Mouse (Mus musculus): Measurements from ENCODE around the gene Gnl3l. TPM values are rescaled to one million over a fixed set of nuclear protein-coding genes. Genes with fewer than 3 reads are reported as not detected.
A peak's percentile ranks its signal among the peaks of the same experiment; 100 is the strongest.

The Gnl3l gene
- polyA plus RNA-seq, 1 experiment from 2014 or later = 38.6 TPM

DNA sequence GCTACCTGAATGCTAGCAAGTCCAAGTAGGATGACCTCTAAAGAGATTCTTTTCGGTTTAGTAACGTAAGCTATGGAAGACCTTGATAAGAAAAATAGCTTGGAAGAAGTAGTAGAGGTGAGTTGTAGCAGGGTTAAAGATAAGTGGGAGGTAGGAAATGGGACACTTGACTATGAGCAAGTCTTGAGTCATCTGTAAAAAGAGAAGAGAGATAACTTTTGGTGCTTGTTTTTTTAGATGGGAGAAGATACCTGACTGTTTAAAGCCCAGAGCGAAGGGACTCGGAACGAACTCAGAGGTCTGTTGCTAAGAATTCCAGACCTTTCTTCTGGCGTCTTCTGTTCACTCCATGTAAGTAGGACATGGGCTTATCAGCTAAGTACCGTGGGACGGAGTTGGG lies 28.7 kb upstream of the Gnl3l start, which contains the start of gene Fgd1:
Gene Fgd1, plus strand, starts transcription at position 301 of the 400 bp plus-strand sequence.
- 0 out of 2 replicates have a peak, but pooled peaks cover 3% of the 10 kb centered on the region for H3K9me3 ChIP-seq
- H3K27ac ChIP-seq = peak within 1 kb of the TSS; percentile 93
- no peaks in the 10 kb centered on the region; the same call in 1 of the 2 replicates for H3K27me3 ChIP-seq (ENCODE audit: insufficient read depth, poor library complexity, severe bottlenecking)
- H3K36me3 ChIP-seq = no peaks in the 10 kb centered on the region
- peaks cover 22% of the 10 kb centered on the region for H3K4me1 ChIP-seq (replicated peaks)
- H3K4me3 ChIP-seq = peak within 1 kb of the TSS; percentile 67
- no peak for DNase-seq (ENCODE audit: low spot score)
- 94% methylated on average over 8 of the region's 8 CpGs for WGBS

- no peak for DNase-seq (ENCODE audit: low spot score)
- H3K27ac ChIP-seq = no peak overlapping the region
- no peaks in the 10 kb centered on the region for H3K4me1 ChIP-seq (replicated peaks)
- no peaks in the 10 kb centered on the region for H3K36me3 ChIP-seq
- no peak overlapping the region for H3K4me3 ChIP-seq
- H3K27me3 ChIP-seq (ENCODE audit: insufficient read depth, poor library complexity, severe bottlenecking) = no peaks in the 10 kb centered on the region
- 50% methylated on average over 5 of the region's 5 CpGs for WGBS
- no peaks in the 10 kb centered on the region for H3K9me3 ChIP-seq
Measured at GRCm38 (mm10) chrX:151041223-151041622, 24.1 kb upstream of the Gnl3l start.

DNA sequence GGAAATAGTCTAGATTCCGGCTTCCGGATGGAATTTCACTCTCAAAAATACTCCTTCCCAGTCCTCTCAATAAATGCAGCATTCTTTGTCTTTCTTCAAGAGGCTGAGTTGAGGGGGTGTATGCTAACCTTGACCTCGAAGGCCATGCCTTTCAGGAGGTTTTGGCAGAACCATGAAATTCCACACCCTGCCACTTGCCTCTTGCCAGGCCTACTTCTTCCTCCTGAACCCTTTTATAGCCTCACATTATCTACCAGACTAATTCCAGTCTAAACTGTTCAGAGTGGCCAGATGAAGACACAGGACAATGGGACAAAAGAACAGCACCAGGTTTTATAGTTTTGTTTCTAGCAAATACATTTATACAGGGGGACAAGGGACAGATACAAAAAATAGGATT lies 14.3 kb upstream of the Gnl3l start:
- 71% methylated on average over 3 of the region's 3 CpGs for WGBS
- Histone ChIP-seq H3K36me3 (no peaks in the 10 kb centered on the region), H3K9me3 (no peaks in the 10 kb centered on the region), H3K4me1 (replicated peaks) (no peaks in the 10 kb centered on the region), H3K4me3 (no peak overlapping the region), H3K27ac (no peak overlapping the region), H3K27me3 (ENCODE audit: insufficient read depth, poor library complexity, severe bottlenecking) (0 out of 2 replicates have a peak, but pooled peaks cover 12% of the 10 kb centered on the region)
- no peak for DNase-seq (ENCODE audit: low spot score)

DNA sequence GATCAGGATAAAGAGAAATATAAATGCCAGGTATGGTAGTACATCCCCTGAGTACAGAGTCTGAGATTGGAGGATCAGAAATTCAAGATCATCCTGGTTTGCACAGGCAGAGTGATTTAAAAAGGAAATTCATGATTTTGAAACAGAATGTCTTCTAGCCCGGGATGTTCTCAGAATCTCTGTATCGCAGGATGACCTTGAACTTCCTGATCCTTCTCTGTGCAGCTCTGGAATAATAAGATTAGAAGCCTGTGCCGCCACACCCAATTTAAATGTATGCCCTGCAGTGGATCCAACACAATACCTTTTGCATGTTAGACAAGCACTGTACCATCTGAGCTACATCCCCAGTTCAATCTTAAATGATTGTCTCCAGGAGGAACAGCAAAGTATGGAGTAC lies 1.7 kb upstream of the Gnl3l start:
- no peak for DNase-seq (ENCODE audit: low spot score)
- Histone ChIP-seq H3K27ac (no peak overlapping the region), H3K36me3 (peaks cover 10% of the 10 kb centered on the region; the same call in 1 of the 2 replicates), H3K4me3 (0 out of 2 replicates have a peak overlapping the region, but pooled peaks have one; percentile 55), H3K4me1 (replicated peaks) (peaks cover 12% of the 10 kb centered on the region), H3K9me3 (no peaks in the 10 kb centered on the region), H3K27me3 (ENCODE audit: insufficient read depth, poor library complexity, severe bottlenecking) (no peaks in the 10 kb centered on the region)
- WGBS = 90% methylated on average over 3 of the region's 3 CpGs

DNA sequence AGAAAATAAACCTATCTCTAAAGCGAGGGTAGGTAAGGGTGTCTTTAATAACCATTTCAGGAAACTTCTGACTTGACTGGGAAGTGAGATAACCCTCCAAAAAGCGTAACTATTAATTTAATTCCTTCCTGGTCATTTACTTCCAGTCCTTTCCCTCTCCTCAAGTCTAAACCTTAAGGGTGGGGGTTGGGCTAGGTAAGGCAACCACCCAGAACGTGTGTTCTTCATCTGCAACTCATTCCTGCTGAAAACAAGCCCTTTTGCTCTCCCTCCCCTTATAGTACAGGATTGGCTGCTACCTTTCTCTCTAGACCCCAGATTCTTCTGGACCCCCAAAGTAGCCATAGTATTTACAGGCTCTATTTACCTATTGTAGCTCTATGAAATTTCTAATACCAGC lies 775 bp upstream of the Gnl3l start:
- 7% methylated on average over 3 of the region's 3 CpGs for WGBS
- no peak for DNase-seq (ENCODE audit: low spot score)
- H3K27ac ChIP-seq = peak overlapping the region; percentile 89
- no peaks in the 10 kb centered on the region for H3K9me3 ChIP-seq
- no peaks in the 10 kb centered on the region for H3K27me3 ChIP-seq (ENCODE audit: insufficient read depth, poor library complexity, severe bottlenecking)
- H3K4me3 ChIP-seq = peak overlapping the region; percentile 55
- peaks cover 12% of the 10 kb centered on the region for H3K4me1 ChIP-seq (replicated peaks)
- H3K36me3 ChIP-seq = peaks cover 17% of the 10 kb centered on the region; the same call in 1 of the 2 replicates

DNA sequence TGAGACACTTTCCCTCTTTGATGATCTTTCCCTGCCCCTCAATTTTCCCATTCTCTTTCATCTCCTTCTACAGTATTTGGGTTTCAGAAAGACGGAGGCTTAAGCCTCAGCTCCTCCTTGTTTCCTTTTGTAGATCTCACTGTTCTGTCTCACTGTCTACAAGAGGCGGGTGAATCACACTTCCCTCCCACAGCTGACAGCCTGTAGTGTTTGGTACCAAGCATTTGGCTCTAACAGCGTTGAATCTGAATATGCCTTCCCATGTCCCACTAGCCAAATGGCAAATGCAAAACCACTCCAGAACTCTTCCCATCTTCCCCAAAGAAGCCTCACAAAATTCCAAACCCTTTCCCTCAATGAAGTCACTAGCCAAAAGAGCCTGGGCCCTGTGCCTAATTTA lies 20.3 kb downstream of the Gnl3l start:
- H3K4me3 ChIP-seq = no peak overlapping the region
- H3K27ac ChIP-seq = no peak overlapping the region
- peaks cover 95% of the 10 kb centered on the region for H3K36me3 ChIP-seq
- no peaks in the 10 kb centered on the region for H3K9me3 ChIP-seq
- no peak for DNase-seq (ENCODE audit: low spot score)
- H3K4me1 ChIP-seq (replicated peaks) = no peaks in the 10 kb centered on the region
- 90% methylated on average over 3 of the region's 3 CpGs for WGBS
- H3K27me3 ChIP-seq (ENCODE audit: insufficient read depth, poor library complexity, severe bottlenecking) = no peaks in the 10 kb centered on the region

DNA sequence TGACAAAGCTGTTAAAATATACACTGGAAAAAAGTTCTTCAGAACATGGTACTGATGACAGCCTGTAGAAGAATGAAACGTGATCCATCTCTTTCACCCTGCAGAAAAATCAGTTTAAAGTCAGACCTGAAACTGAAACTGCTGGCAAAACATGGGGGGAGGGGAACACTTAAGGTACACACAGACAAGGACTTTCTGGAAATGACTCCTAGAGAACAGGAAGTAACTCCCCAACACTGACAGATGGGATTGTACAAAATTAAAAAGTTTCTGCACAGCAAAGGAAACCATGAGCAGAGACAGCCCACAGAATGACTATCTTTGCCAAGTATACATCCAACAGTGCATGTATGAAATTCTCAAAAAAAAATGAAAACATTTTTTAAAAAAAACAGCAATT lies 35.5 kb downstream of the Gnl3l start:
- Histone ChIP-seq H3K27me3 (ENCODE audit: insufficient read depth, poor library complexity, severe bottlenecking) (peaks cover 3% of the 10 kb centered on the region; the same call in 1 of the 2 replicates), H3K4me3 (no peak overlapping the region), H3K36me3 (peaks cover 30% of the 10 kb centered on the region), H3K9me3 (no peaks in the 10 kb centered on the region), H3K4me1 (replicated peaks) (no peaks in the 10 kb centered on the region), H3K27ac (no peak overlapping the region)
- 69% methylated on average over 1 of the region's 1 CpGs for WGBS
- DNase-seq (ENCODE audit: low spot score) = no peak

DNA sequence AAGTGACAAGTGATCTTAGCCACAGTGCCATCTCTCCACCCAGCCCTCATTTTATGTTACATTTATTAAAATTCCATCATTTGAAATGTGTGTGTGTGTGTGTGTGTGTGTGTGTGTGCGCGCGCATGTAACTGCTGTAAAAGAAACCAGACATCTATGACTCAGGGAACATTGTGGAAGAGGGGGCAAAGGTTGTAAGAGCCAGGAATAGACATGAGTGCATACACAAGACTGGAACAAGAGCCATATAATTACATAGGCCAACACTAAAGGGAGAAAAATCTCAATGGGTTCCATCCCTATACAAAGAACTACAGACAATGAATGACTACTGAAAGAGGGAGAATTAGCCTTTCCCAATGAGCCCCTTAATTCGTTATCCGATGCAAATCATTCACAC lies 41.7 kb downstream of the Gnl3l start:
- WGBS = 93% methylated on average over 5 of the region's 5 CpGs
- Histone ChIP-seq H3K4me3 (no peak overlapping the region), H3K9me3 (no peaks in the 10 kb centered on the region), H3K27ac (no peak overlapping the region), H3K36me3 (no peaks in the 10 kb centered on the region), H3K27me3 (ENCODE audit: insufficient read depth, poor library complexity, severe bottlenecking) (peaks cover 3% of the 10 kb centered on the region; the same call in 1 of the 2 replicates), H3K4me1 (replicated peaks) (no peaks in the 10 kb centered on the region)
- no peak for DNase-seq (ENCODE audit: low spot score)

- H3K27ac ChIP-seq = no peak overlapping the region
- H3K9me3 ChIP-seq = no peaks in the 10 kb centered on the region
- 0 out of 2 replicates have a peak, but pooled peaks cover under 1% of the 10 kb centered on the region for H3K27me3 ChIP-seq (ENCODE audit: insufficient read depth, poor library complexity, severe bottlenecking)
- no peak for DNase-seq (ENCODE audit: low spot score)
- WGBS = 38% methylated on average over 2 of the region's 2 CpGs
- no peak overlapping the region for H3K4me3 ChIP-seq
- no peaks in the 10 kb centered on the region for H3K36me3 ChIP-seq
- H3K4me1 ChIP-seq (replicated peaks) = no peaks in the 10 kb centered on the region
Measured at GRCm38 (mm10) chrX:150963027-150963426, 54.1 kb downstream of the Gnl3l start.

- peaks cover 3% of the 10 kb centered on the region for H3K4me1 ChIP-seq (replicated peaks)
- H3K4me3 ChIP-seq = no peak overlapping the region
- H3K36me3 ChIP-seq = no peaks in the 10 kb centered on the region
- 71% methylated on average over 5 of the region's 5 CpGs for WGBS
- 0 out of 2 replicates have a peak, but pooled peaks cover 5% of the 10 kb centered on the region for H3K27me3 ChIP-seq (ENCODE audit: insufficient read depth, poor library complexity, severe bottlenecking)
- H3K9me3 ChIP-seq = no peaks in the 10 kb centered on the region
- no peak for DNase-seq (ENCODE audit: low spot score)
- H3K27ac ChIP-seq = no peak overlapping the region
Measured at GRCm38 (mm10) chrX:150960702-150961101, 56.4 kb downstream of the Gnl3l start.

DNA sequence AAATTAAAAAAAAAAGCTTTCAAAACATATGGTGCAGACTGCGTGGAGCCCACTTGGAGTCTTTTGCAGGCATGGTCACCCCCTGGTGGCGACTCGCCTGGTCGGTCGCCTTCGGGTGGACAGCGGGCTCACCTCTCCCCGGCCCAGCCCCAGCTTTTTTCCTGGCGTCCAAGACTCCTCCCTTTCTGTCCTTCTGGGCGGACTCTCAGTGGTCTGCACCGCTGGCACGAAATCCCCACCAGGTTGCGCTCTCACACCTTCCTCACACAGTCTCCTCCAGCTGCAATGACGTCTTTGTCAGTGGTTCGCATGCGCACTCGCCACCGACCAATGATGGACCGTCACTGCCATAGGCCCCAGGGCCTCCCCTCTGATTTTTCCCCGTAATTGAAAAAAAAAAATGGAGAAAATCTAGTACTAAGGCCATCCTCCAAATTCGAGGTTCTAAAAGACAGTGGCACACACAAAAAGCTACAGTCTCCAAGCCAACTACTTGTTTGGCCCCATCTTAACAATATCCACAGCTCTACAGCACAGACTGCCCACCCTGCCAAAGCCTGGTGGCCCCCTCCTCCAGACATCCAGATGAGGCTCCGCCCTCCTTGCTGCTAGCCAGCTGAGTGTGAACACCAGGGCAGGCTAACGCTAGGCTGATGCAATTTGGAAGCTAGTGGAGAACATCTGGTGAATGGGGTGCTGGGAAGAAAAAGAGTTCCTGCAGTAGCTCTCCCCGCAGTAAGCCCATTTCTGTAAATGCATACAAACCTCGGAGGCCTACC lies 60.4 kb downstream of the Gnl3l start:
- no peaks in the 10 kb centered on the region for H3K9me3 ChIP-seq
- peak overlapping the region; percentile 82 for H3K27ac ChIP-seq
- no peaks in the 10 kb centered on the region for H3K36me3 ChIP-seq
- H3K4me1 ChIP-seq (replicated peaks) = peaks cover 3% of the 10 kb centered on the region
- peak overlapping the region; percentile 34 for H3K4me3 ChIP-seq
- 19% methylated on average over 25 of the region's 25 CpGs for WGBS
- peaks cover 5% of the 10 kb centered on the region; the same call in 1 of the 2 replicates for H3K27me3 ChIP-seq (ENCODE audit: insufficient read depth, poor library complexity, severe bottlenecking)
- peak; percentile 85 for DNase-seq (ENCODE audit: low spot score)

DNA sequence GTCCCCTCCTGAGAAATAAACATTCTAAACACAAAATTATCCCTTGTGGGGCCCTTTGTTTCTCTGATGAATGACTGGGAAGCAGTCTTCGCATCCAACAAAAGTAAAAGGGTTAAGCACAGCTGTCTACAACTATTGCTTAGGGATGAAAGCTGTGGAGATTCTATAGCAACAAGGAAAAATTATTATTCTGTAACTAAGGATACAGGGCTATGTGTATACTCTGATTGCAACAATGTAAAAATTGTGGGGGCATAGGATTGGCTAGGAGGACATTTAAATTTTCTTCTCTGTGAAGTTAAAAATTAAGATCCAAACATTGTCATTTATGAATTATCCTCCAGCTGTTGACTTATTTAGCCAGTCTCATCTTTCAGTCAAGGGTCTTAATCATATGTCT lies 61.1 kb downstream of the Gnl3l start:
- WGBS = 38% methylated on average over 1 of the region's 1 CpGs
- H3K9me3 ChIP-seq = no peaks in the 10 kb centered on the region
- peaks cover 5% of the 10 kb centered on the region; the same call in 1 of the 2 replicates for H3K27me3 ChIP-seq (ENCODE audit: insufficient read depth, poor library complexity, severe bottlenecking)
- no peak overlapping the region for H3K27ac ChIP-seq
- no peak for DNase-seq (ENCODE audit: low spot score)
- peak overlapping the region; percentile 34; the same call in 1 of the 2 replicates for H3K4me3 ChIP-seq
- H3K36me3 ChIP-seq = no peaks in the 10 kb centered on the region
- H3K4me1 ChIP-seq (replicated peaks) = peaks cover 3% of the 10 kb centered on the region

DNA sequence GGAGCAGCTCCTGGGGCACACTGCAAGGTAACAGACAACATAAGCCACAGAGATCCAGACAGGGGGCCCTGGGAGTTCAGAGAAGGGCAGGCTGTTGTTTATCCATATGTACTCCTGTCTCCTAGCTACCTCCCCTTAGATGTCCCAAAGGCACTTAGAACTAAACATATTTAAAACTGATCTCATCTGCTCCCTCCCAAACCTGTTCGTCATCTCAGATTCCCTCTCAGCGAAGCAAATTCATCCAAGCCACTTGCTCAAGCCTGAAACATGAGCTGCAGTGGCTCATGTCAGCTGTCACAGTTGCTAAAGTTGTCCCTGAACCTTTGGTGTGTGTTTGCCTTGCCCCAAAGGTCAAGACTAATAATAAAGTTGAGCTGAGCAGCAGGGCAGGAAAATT lies 61.7 kb downstream of the Gnl3l start:
- WGBS = 39% methylated on average over 2 of the region's 2 CpGs
- Histone ChIP-seq H3K4me1 (replicated peaks) (peaks cover 3% of the 10 kb centered on the region), H3K27me3 (ENCODE audit: insufficient read depth, poor library complexity, severe bottlenecking) (peaks cover 5% of the 10 kb centered on the region; the same call in 1 of the 2 replicates), H3K27ac (no peak overlapping the region), H3K9me3 (no peaks in the 10 kb centered on the region), H3K4me3 (no peak overlapping the region), H3K36me3 (no peaks in the 10 kb centered on the region)
- DNase-seq (ENCODE audit: low spot score) = peak; percentile 51
